Mouse (Mus musculus) ES-Bruce4 (cell line): Measurements from ENCODE around the gene Akap7. TPM values are rescaled to one million over a fixed set of nuclear protein-coding genes. Genes with fewer than 3 reads are reported as not detected.

Experiments used
- H3K27ac ChIP-seq: 2 replicates; pipeline ENCODE4 v1.5.1; 2012; ENCODE audit warnings: low read length, inconsistent platforms; ENCODE audit not compliant: insufficient read depth
- H3K27me3 ChIP-seq: 2 replicates; pipeline ENCODE4 v1.6.1; 2012; ENCODE audit warnings: mild to moderate bottlenecking, low read length, inconsistent platforms; ENCODE audit not compliant: control insufficient read depth, poor library complexity, insufficient read depth, severe bottlenecking
- H3K36me3 ChIP-seq: 2 replicates; pipeline ENCODE4 v1.6.1; 2012; ENCODE audit warnings: inconsistent platforms, mild to moderate bottlenecking, low read length, moderate library complexity; ENCODE audit not compliant: control insufficient read depth, poor library complexity, insufficient read depth, severe bottlenecking
- H3K4me1 ChIP-seq: one replicate; pipeline ENCODE4 v1.8.1; 2011; ENCODE audit warnings: low read length; ENCODE audit not compliant: control insufficient read depth, insufficient read depth
- H3K4me3 ChIP-seq: 2 replicates; pipeline ENCODE4 v1.5.1; 2011; ENCODE audit warnings: low read depth, mild to moderate bottlenecking, low read length
- H3K9ac ChIP-seq: 2 replicates; pipeline ENCODE4 v1.6.1; 2012; ENCODE audit warnings: low read depth, mild to moderate bottlenecking, inconsistent platforms; ENCODE audit not compliant: poor library complexity, severe bottlenecking
- H3K9me3 ChIP-seq: replicated peaks from 2 replicates; pipeline ENCODE4 v1.6.1; 2012; ENCODE audit warnings: mild to moderate bottlenecking, low read length, inconsistent platforms; ENCODE audit not compliant: control insufficient read depth, poor library complexity, insufficient read depth, severe bottlenecking
- CTCF ChIP-seq: IDR thresholded peaks from one replicate; pipeline ENCODE4 v1.8.1; 2011; ENCODE audit warnings: low read depth, low read length
- EP300 ChIP-seq: IDR thresholded peaks from 2 replicates; pipeline ENCODE4 v1.6.1; 2011; ENCODE audit warnings: low read depth, low read length; ENCODE audit not compliant: insufficient read depth
- POLR2A ChIP-seq: IDR thresholded peaks from one replicate; pipeline ENCODE4 v1.8.1; 2011; ENCODE audit warnings: low read length; ENCODE audit not compliant: insufficient read depth
- polyA plus RNA-seq: library from polyadenylated mRNA; stranded (reverse); fragments of >200 nt; gene quantifications from 2 replicates; pipeline ENCODE4 v1.2.4, GENCODE M21; 2011; ENCODE audit warnings: low read depth; ENCODE audit not compliant: missing spikeins, insufficient read depth, insufficient read length

Gene Akap7
- polyA plus RNA-seq, 1 experiment, result 69.8 TPM

DNA sequence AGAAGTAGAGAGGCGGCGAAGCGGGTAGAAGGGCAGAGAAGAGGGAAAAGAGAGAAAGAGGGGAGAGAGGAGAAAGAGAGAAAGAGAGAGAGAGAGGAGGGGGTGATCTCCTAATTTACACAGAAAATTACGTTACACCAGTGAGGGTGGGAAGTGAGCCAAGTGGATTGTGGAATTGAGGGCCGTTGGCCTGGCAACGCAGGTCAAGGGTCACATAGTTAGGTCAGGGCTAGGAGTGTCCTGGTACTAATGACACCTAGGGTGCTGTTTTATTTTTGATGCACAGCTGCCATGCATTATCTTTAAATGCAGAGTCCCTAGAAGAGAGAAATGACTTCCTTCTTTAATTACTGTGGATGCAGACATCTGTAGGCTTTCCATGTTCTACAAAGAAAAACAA is 153.4 kb downstream of the Akap7 start:
- H3K9ac ChIP-seq, result no peak overlapping the region
- no peak overlapping the region for H3K4me3 ChIP-seq
- no peak overlapping the region for H3K27ac ChIP-seq
- TF ChIP-seq POLR2A (no peak), CTCF (no peak), EP300 (no peak)
- no peaks in the 10 kb centered on the region for H3K4me1 ChIP-seq
- no peaks in the 10 kb centered on the region for H3K36me3 ChIP-seq
- H3K9me3 ChIP-seq, result no peaks in the 10 kb centered on the region
- H3K27me3 ChIP-seq, result no peaks in the 10 kb centered on the region

GRCm38 (mm10) chr10:25151172-25151800 is 156.4 kb downstream of the Akap7 start:
- H3K9ac ChIP-seq, result no peak overlapping the region
- no peaks in the 10 kb centered on the region for H3K9me3 ChIP-seq
- H3K27me3 ChIP-seq, result no peaks in the 10 kb centered on the region; the same call in 1 of the 2 replicates
- H3K4me1 ChIP-seq, result no peaks in the 10 kb centered on the region
- no peak overlapping the region for H3K4me3 ChIP-seq
- H3K27ac ChIP-seq, result no peak overlapping the region
- TF ChIP-seq POLR2A, result no peak
- TF ChIP-seq CTCF, result no peak
- no peak for TF ChIP-seq EP300
- H3K36me3 ChIP-seq, result no peaks in the 10 kb centered on the region

DNA sequence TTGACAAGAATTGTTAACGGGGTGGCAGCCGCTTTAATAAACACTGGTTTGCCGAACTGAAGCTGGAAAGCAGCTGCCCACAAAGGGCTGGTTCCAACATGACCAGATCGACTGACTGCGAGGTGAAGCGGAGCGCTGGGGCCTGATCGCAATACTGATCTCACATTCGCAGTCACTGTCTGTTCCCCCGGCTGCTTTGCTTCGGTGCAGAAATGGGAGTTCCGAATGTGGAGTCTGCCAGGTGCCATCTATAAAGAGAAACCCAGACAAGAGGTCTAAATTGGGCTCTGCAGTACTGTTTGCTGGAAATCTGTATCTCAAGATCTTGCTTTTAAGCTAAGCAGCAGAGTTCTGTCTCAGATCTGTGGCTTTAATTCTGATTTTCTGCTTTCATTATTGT is 161.8 kb downstream of the Akap7 start:
- Histone ChIP-seq H3K4me1 (no peaks in the 10 kb centered on the region), H3K9me3 (no peaks in the 10 kb centered on the region), H3K27me3 (no peaks in the 10 kb centered on the region; the same call in 1 of the 2 replicates), H3K4me3 (no peak overlapping the region), H3K36me3 (no peaks in the 10 kb centered on the region), H3K9ac (no peak overlapping the region), H3K27ac (no peak overlapping the region)
- TF ChIP-seq CTCF, result no peak
- no peak for TF ChIP-seq EP300
- TF ChIP-seq POLR2A, result no peak

DNA sequence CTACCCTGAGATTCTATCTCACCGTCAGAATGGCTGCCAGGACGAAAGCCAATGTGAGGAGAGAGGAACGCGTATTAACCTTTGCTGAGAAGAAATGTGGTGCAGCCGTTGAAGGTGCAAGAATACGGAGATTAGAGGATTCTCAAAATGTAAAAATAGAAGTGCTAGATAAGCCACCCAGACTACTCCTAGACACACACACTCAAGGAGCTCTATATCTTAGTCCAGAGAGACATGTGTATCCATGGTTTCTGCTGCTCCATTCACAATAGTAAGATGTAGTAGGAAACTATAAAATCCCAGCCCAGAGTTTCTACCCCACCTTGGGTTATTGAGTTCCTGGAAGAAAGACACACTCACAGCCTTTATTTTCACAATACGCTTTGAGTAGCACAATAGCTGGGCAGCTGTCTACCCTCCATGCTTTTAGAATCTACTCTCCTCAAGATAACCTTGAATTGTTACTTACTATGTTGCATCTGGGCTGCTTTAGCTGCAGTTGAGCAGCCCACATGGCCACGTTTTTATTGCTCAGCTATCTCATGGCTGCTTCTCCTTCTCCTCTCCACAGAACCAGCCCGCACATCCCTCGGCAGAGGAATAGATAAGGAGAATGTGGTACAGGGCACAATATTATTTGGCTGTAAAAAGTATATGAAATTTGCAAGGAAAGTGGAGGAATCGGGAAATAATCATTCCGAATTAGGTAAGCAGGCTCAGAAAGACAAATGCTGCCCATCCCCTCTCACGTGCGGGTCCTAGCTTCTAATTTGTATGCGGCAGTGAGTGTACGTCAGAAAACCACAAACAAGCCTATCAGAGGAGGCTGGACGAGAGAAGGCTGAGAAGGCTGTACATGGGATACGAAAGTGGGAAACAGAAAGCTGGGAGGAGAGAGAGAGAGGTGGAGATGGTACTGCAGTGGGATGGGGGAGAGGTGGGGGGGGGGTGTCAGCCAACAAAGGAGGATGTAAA is 162.6 kb downstream of the Akap7 start:
- no peak for TF ChIP-seq EP300
- H3K36me3 ChIP-seq, result no peaks in the 10 kb centered on the region
- no peaks in the 10 kb centered on the region for H3K9me3 ChIP-seq
- no peak overlapping the region for H3K4me3 ChIP-seq
- no peak overlapping the region for H3K9ac ChIP-seq
- H3K4me1 ChIP-seq, result no peaks in the 10 kb centered on the region
- no peak overlapping the region for H3K27ac ChIP-seq
- no peaks in the 10 kb centered on the region; the same call in 1 of the 2 replicates for H3K27me3 ChIP-seq

- Histone ChIP-seq H3K9me3 (no peaks in the 10 kb centered on the region; the same call in 1 of the 2 replicates), H3K36me3 (no peaks in the 10 kb centered on the region)
These were observed 165.9 kb downstream of the Akap7 start for GRCm38 (mm10) chr10:25141781-25142180.

More at GRCm38 (mm10) chr10:25141781-25142180, 165.9 kb downstream of the Akap7 start:
- Histone ChIP-seq H3K27ac (no peak overlapping the region), H3K4me1 (peaks cover 2% of the 10 kb centered on the region), H3K27me3 (no peaks in the 10 kb centered on the region), H3K9ac (no peak overlapping the region), H3K4me3 (no peak overlapping the region)
- TF ChIP-seq EP300 (no peak), POLR2A (no peak), CTCF (no peak)
